18 mouse cellular contexts compared by ENCODE assay signal in genomic region chr17:30268456-30268855, GRCm38 (mm10).
DNase-seq lines count a peak whose midpoint lies in the region; ATAC-seq lines count a peak whose summit lies in the region.
"Had no signal": no experiment of that assay in that cellular context is flagged by ENCODE, and none has a peak within 500 bp of the region (broad histone marks: within the 10 kb centered on the region; RNA-seq: fewer than 3 reads in every experiment).

No protein-coding gene starts in this region.

- 90% methylated on average over 8 of the region's 8 CpGs for WGBS in midbrain, embryonic 13.5 days

- 0 out of 2 replicates have a peak, but pooled peaks cover 10% of the 10 kb centered on the region for H3K36me3 ChIP-seq in midbrain, embryonic 13.5 days
- H3K36me3 ChIP-seq: heart, embryonic 15.5 days; intestine, embryonic 15.5 days had no signal

- no peaks in the 10 kb centered on the region for H3K9me3 ChIP-seq in midbrain, embryonic 13.5 days
- H3K9me3 ChIP-seq: embryonic facial prominence, embryonic 13.5 days; forebrain, embryonic 12.5 days; heart, embryonic 15.5 days; intestine, embryonic 15.5 days had no signal

- H3K27ac ChIP-seq in midbrain, embryonic 13.5 days, result no peak overlapping the region
- H3K27ac ChIP-seq: embryonic facial prominence, embryonic 13.5 days; heart, embryonic 15.5 days; hindbrain, embryonic 14.5 days; intestine, embryonic 15.5 days had no signal

- H3K27me3 ChIP-seq in midbrain, embryonic 13.5 days, result no peaks in the 10 kb centered on the region
- H3K27me3 ChIP-seq: embryonic facial prominence, embryonic 13.5 days; heart, embryonic 15.5 days; intestine, embryonic 15.5 days had no signal

- H3K4me2 ChIP-seq in midbrain, embryonic 13.5 days (replicated peaks), result no peak overlapping the region
- H3K4me2 ChIP-seq: embryonic facial prominence, embryonic 13.5 days; forebrain, embryonic 12.5 days; heart, embryonic 11.5 days; heart, embryonic 15.5 days; hindbrain, embryonic 14.5 days; intestine, embryonic 15.5 days had no signal

- no peak overlapping the region for H3K9ac ChIP-seq in midbrain, embryonic 13.5 days (replicated peaks)
- H3K9ac ChIP-seq: embryonic facial prominence, embryonic 13.5 days; forebrain, embryonic 12.5 days; heart, embryonic 15.5 days; hindbrain, embryonic 14.5 days; intestine, embryonic 15.5 days had no signal

- peak; percentile 36 for DNase-seq in gastrocnemius, adult 18-20 months (ENCODE audit: low spot score)
- no peak for DNase-seq in gastrocnemius, postnatal 4 days (ENCODE audit: low spot score in 2 of 2)
- peak; percentile 32 for DNase-seq in cerebellum, adult 8-10 months
- peak; percentile 66 for DNase-seq in cerebellum, adult 9-11 months
- DNase-seq in frontal cortex, postnatal 25 days (ENCODE audit: low spot score in 2 of 2), result no peak
- DNase-seq: adrenal gland, adult 2 months; adrenal gland, postnatal 25 days; heart, adult 18-20 months; heart, postnatal 14 days; kidney, adult 18-20 months had no signal

- ATAC-seq in midbrain, embryonic 13.5 days, result no peak
- ATAC-seq: forebrain, embryonic 16.5 days had no signal

- H3K4me3 ChIP-seq in midbrain, embryonic 13.5 days (replicated peaks), result no peak overlapping the region
- H3K4me3 ChIP-seq: embryonic facial prominence, embryonic 13.5 days; forebrain, embryonic 12.5 days; heart, embryonic 15.5 days; intestine, embryonic 15.5 days had no signal

- peaks cover 2% of the 10 kb centered on the region; the same call in 1 of the 2 replicates for H3K4me1 ChIP-seq in midbrain, embryonic 13.5 days (replicated peaks)

Comparison
In these comparisons a context has a peak if more than half of its experiments do, and no peak if none do; other contexts are left out.
1. DNase-seq: peak in gastrocnemius, adult 18-20 months (single experiment), cerebellum, adult 8-10 months (single experiment) and cerebellum, adult 9-11 months (single experiment); none in gastrocnemius, postnatal 4 days (0 of 2) and frontal cortex, postnatal 25 days (0 of 2).